Mouse (Mus musculus): ENCODE results near the gene Trappc4.
A peak's percentile ranks its signal among the peaks of the same experiment; 100 is the strongest.

- TF ChIP-seq POLR2A (IDR thresholded peaks at IDR 0.05; ENCODE audit: control insufficient read depth, extremely low read depth, insufficient read depth, low read length, poor library complexity) (no peak), CTCF (IDR thresholded peaks at IDR 0.05; ENCODE audit: borderline replicate concordance, control insufficient read depth, extremely low read depth, insufficient read depth, low read length, poor library complexity) (0 out of 2 replicates have a peak, but pooled peaks have one; percentile 25)
Observed at GRCm38 (mm10) chr9:44379862-44380261, 27.5 kb downstream of the Trappc4 start.
